Mouse (Mus musculus) ovary, postnatal 10 days (tissue): ENCODE results near the gene Tmc5.
A peak's percentile ranks its signal among the peaks of the same experiment; 100 is the strongest.

ENCODE experiments used
- DNase-seq: peaks from one replicate; pipeline ENCODE4 v3.0.0; 2022; ENCODE audit warnings: low spot score

The Tmc5 gene

DNA sequence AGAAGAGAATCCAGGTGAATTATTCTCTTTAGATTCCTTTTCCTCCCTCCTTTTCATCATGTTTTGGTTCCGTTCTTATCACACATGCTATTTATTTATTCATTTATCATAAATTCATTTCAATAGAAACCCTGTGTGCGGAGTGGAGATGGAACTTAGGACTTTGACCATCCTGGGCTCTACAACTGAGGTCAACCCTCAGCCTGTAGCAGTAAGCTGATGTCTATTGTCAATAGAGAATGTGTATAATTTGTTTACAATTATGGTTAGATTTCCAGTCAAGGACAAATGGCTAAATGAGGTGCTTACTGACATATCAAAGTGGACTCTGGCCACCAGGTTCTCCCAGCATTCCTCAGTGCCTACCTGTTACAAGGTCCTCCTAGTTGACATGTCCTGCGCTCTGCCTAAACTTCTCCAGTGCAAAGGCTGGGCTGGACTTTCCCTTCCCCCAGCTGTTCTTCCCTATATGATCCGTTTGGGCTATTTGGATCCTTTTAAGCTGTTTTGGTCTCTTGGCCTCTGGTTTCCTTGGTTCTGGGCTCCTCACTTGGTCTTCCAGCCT lies 14.2 kb downstream of the Tmc5 start:
- no peak for DNase-seq

- no peak for DNase-seq
Measured at GRCm38 (mm10) chr7:118611933-118612332, 14.8 kb downstream of the Tmc5 start.

GRCm38 (mm10) chr7:118614076-118614475 lies 17.0 kb downstream of the Tmc5 start:
- DNase-seq = no peak

DNA sequence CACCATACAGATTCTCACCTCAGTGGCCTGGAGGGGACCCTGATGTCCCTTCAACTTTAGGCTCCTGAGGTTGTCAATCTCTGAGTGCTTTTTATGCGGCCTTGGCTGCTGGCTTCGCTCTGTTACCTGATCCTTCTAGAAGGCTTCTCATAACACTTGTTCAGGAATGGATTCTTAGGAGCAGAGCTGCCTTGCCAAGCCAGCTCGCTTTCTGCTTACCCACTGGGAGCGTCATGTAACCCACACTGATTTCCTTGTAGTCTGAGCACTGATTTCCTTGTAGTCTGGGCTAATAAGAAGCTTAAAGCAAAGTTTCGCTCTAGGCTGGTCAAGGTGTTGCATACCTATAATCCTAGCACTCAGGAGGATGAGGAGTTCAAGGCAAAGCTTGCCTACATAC lies 21.0 kb downstream of the Tmc5 start:
- no peak for DNase-seq

GRCm38 (mm10) chr7:118620243-118620906 lies 23.3 kb downstream of the Tmc5 start:
- DNase-seq = no peak

DNA sequence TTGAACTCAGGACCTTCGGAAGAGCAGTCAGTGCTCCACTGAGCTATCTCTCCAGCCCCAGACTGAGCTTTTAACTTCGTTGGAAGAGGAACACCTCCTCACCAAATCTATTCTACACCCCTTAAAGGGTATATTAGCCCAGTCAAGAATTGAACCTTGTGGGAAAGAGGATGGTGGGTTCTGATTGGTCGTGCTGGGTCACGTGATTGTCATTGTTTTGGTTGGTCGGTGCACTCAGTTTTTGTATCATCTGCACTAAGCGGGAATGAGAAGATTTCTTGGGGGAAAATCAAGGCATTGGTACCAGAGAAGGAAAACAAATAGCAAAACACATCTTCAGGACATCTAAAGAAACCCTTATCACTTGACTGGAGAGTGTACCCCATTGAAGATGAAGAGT lies 24.0 kb downstream of the Tmc5 start:
- DNase-seq = no peak

DNA sequence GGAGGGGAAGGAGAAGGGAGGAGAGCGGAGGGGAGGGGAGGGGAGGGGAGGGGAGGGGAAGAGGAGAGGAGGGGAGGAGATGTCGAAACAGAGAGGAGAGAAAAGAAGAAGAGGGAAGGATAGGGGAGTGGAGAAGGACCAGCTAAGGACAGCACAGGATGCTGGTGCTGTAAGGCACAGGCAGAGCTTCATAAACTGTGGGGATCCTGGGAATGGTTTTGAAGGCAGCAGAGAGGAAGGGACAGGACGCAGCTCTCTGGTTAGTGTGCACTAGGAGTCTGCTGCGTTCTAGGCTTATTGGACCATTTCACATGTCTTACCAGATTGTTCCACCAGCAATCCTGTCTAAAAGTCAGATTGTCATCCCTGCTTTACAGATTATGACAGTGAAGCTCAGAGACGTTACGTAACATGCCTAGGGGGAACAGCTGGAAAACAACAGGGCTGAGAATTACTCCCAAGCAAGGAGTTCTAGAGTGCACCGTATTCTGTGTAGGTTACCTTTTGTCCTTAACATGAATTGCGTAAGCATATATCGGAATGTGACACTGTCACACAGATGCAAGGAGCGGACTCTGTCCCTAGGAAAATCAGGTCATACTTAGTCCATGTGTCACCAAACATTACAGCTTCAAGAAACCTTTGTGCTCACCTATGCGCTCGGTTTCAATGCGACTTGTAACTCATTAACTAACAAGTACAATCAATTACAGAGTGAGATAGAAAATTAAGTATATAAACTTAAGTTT lies 30.6 kb downstream of the Tmc5 start:
- DNase-seq = no peak

GRCm38 (mm10) chr7:118633094-118633493 lies 36.0 kb downstream of the Tmc5 start:
- DNase-seq = no peak

DNA sequence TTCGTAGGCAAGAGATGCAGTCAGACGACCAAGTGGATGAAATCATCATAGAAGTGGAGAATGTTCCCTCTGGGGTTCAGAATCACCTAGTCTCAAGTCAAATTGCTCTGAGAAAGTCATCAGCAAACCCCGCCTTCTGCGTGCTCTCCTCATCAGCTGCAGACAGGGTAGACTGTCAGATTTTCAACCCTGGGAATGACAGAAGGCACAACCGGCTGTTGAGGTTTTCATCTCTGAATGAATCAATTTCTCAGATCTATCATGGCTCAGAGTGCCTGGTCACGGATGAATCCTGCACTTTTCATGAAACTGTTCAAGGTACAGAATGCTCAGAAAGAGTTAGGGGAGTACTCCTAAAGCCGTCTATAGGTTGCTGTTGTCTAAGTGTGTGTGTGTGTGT lies 36.9 kb downstream of the Tmc5 start:
- no peak for DNase-seq

DNA sequence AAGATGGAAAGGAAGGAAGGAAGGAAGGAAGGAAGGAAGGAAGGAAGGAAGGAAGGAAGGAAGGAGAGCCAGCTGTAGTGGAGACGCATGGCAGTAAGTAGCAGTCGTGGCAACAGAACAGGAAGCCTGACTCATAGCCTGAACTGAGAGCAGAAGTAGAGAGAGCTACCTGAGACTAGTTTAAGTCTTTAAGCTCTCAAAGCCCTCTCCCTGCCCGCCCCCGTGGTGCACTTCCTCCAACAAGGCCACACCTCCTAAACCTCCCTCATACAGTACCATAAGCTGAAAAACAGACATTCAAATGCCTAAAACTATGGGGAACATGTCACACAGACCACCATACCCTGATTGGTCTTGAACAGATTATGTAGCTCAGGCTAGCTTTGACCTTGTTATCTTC lies 40.4 kb downstream of the Tmc5 start:
- no peak for DNase-seq

DNA sequence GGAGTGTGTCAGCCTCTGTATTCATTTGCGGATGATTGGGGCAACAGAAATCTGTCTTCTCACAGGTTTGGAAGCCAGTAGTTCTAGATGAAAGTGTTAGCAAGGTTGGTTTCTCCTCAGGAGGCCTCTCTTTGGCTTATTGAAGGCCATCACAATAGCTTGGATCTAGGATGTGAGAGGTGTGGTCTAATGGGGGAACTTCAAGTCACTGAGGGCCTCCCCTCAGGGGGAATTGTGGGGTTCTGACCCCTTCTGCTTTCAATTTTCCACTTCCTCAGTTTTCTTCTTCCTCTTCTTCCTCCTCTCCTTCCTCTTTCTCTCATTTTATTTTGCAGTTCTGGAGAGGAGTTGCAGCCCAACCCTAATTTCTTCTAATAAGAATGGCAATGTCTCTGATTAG lies 49.1 kb downstream of the Tmc5 start:
- no peak for DNase-seq

DNA sequence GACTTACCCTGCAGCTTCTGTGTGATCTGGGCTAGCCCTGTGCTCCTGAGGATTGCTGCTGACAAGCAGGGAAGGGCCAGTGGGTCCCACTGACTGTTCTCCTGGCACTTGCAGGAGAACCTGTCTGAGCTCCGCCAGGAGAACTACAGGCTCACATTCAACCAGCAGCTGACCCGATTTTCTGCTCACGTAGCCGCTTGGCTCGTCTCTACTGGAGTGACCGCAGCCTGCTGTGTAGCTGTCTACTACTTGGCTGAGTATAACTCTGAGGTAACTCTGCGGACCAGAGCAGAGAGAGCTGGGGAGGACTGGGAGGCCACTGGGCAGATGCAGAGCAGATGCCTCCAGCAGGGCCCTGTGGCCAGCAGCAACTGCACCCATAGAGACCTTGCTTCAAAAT lies 52.2 kb downstream of the Tmc5 start:
- no peak for DNase-seq

DNA sequence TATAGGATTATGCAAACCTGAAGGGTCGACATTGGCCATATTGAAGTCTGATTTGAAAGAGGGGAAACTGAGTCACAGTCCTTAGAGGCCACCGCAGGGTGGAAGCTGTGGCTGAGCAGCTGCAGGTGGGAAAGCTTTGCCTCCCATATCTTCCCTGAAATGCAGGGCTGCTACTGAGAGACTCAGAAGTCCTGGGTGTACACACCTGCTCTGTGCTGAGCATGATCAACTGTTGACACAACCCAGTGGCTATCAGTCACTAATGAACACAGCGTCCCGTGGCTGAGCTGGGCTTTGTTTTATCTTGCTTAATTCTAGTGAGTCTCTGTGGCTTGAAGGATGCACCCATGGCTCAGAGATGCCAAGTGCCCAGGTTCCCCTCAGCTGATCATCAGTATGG lies 53.0 kb downstream of the Tmc5 start:
- no peak for DNase-seq

DNA sequence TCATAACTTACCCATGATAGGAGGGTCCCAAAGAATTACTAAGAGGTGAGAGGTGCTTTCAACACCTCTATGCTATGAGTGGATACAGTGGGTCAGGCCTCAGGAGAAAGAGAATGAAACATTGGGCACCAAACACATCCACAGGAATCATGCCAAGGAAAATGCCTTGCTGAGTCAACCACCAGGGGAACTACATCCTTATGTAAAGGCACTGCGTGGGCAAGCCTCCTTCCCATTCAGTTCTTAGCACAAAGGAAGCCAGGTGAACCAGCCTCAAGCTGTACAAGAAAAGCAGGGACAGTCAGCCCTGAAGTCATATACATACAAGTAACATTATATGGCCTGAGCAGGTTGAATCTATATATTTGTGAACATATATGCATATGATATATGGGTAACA lies 53.8 kb downstream of the Tmc5 start:
- no peak for DNase-seq

DNA sequence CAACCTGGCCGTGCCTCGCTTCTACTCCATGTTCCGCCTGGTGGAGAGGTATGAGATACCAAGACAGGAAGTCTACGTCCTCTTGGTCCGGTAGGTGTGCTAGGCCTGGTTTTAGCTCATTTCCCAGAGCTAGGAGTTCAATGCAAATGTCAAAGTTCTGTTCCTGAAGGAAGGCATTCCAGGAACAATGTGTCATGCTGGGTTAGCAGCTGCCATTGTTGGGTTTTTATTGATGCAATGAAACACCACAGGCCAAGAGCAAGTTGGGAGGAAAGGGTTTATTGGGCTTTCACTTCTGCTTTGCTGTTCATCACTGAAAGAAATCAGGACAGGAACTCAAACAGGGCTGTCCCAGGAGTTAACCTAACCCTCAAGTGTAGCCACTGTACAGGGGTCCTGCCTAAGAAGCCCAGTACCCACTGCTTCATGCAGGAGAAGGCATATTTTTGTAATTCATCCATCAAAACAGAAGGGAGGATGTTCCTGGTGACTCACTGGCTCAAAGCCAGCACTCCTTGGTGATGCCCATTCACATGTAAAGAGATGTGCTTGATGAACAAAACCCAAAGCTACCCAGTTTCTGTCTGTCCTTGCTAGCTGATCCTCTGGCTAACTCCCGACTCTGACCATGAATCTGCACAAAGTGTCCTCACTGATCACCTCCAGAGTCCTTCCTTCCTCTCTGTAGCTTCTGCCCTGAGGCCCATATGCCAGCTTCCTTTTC lies 55.6 kb downstream of the Tmc5 start:
- no peak for DNase-seq

DNA sequence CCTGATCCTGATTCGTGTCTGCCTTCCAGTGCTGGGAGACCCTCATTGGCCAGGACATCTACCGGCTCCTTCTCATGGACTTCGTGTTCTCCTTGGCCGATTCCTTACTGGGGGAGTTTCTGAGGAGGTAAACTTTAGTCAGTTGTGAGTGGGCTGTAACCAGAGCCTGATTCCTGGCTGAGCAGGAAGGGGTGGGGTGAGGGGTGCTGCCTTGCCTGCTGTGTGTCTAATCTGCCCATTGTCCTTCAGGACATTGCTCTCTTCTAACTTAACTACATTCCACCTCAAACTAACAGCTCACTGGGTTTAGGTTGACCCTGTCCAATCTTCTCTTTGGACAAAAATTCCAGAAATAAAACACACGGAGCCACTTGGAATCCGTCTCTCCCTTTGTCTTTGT lies 59.6 kb downstream of the Tmc5 start:
- DNase-seq = no peak

DNA sequence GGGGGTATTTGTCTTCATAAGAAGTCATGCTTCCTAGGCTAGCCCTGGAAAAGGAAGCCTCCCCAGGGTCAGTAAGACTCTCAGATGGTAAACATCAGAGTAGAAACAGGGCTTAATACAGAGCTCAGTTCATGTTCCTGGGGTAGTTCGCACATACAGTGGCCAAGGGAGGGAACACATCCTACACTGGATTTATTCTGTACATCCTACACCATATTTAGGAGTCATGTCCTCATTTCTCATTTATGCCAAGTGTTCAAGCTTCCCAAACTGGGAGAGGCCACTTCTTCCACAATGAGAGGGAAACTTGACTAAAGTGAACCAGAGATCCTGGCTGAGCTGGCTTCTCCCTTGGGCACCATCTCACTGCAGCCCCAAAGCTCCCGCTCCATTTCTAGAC lies 70.7 kb downstream of the Tmc5 start:
- no peak for DNase-seq

- no peak for DNase-seq
Measured at GRCm38 (mm10) chr7:118670142-118670541, 73.0 kb downstream of the Tmc5 start.

DNA sequence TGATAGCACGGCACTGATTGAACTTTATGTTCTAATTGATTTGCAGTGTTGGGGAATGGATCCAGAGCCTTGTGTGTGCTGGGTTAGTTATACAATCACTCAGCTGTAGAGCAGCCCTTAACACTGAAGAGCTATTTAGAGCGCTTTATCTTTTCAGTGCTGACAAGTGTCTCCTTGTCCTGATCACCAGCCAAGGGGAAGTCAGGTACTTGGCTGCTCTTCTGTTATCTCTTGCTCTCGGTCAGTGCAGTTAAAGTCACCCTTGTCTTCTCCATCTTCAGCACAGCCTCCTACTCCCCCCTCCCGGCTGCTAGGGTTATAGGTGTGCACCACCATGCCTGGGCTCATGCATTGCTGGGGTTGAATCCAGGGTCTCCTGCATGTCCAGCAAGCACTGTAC lies 79.7 kb downstream of the Tmc5 start:
- no peak for DNase-seq

- DNase-seq = peak; percentile 56
Measured at GRCm38 (mm10) chr7:118688199-118688598, 91.1 kb downstream of the Tmc5 start.

- DNase-seq = no peak
Measured at GRCm38 (mm10) chr7:118689088-118689487, 92.0 kb downstream of the Tmc5 start.

- no peak for DNase-seq
Measured at GRCm38 (mm10) chr7:118691287-118691686, 94.2 kb downstream of the Tmc5 start.

- no peak for DNase-seq
Measured at GRCm38 (mm10) chr7:118696146-118696545, 99.0 kb downstream of the Tmc5 start.
